Mouse (Mus musculus) spleen, postnatal 0 days (tissue): Measurements from ENCODE around the gene Ak1. TPM values are rescaled to one million over a fixed set of nuclear protein-coding genes. Genes with fewer than 3 reads are reported as not detected.

Experiments used
- microRNA counts: library from miRNA; unstranded; fragments of <30 nt; microRNA quantifications from one replicate; lab custom pipeline; 2015
- polyA plus RNA-seq: library from polyadenylated mRNA; unstranded; fragments of >200 nt; fragmentation: Nextera tagmentation; extraction: Ambion mirVana; gene quantifications from 2 replicates; pipeline ENCODE4 v1.2.1, GENCODE M21; 2015

Gene Ak1
- 4.8 and 5.1 TPM in 2 replicates for polyA plus RNA-seq

DNA sequence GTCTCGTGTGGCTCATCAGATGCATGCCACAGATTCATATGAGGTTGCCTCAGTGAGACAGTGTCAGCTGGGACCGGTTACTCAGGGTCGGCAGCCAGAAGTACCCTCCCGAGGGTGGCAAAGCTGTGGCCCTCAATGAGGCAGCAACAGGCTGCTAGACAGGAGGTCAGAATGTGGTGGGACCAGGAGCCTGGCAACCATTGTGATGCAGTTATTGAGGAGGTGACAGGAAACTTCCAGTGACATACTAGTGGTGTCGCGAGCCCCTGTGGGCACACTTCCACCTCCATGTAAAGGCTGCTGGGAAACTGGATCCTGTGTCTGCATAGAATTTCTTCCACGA, at the start of gene Ak1:
Gene Ak1, plus strand, starts transcription at position 242 of the 343 bp plus-strand sequence.

DNA sequence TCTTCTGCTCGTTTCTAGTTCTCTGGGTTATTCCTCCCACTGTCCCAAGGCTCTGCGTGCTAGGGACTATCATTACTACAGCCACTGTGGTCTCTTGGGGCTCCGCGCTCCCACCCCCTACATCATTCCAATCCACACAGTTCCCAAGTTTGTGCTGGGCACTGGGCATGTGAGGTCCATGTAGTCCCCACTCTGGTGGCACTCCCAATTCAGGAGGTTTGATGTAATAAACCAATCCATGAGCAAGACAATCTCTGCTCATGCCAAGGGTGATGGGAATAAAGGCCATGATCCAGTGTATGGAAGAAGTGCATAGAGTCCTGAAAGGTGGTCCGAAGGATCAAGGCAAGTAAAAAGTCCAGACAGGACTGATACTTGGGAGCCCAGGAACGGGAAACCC, 47.1 kb upstream of the Ak1 start, which contains the start of gene Pip5kl1:
Gene Pip5kl1, plus strand, starts transcription at position 301 of the 400 bp plus-strand sequence.

DNA sequence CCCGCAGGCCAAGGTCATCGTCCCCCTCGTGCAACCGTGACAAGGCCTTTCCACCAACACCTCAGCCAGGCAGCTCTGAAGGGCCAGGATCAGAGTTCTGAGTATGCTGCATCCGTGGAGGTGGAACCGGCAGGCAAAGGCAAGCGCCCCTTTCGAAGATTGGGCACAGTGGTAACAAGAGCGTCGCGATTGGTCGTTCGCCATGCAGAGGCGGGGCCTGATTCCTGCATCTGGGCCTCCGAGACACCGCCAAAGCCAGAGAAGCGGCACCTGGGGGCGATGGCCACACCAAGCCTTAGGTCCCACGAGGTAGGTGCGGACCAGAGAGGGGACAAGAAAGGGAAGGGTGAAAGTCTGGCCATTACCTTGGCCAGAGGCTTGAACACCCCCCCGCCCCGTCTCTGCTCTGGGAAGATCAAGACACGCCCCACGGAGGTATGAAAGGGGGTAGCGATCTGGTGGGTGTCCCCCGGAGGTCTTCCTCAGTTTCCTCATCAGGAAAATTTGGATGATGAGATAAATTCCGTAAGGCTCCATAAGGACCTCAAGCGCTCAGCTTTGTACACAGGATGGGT, 45.9 kb upstream of the Ak1 start, which contains the start of gene 9430097D07Rik:
Gene 9430097D07Rik, minus strand, starts transcription at position 99 of the 575 bp plus-strand sequence.

DNA sequence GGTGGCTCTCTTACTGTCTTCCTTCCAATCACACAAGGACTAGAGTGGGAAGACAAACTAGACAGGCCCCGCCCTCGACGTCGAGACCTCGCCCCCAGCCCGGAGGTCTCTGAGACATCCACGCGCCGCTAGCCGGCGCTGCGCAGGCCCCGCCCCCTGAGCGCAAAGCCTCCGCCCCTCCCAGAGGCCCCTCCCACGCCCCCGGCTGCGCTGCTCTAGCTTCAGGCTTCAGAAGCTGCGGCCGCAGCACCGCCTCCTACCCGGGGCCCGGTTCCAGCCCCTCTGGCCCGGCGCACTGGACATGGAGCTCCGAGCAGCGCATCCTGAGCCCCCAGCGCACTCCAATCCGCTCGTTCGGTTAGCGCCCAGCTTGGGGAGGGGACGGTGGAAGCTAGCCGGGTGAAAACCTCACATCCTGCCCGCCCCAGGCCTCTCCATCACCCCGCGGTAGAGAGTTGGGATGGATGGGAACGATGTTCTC, 34.6 kb upstream of the Ak1 start, which contains the start of gene St6galnac4:
Gene St6galnac4, plus strand, starts transcription at position 225 of the 481 bp plus-strand sequence.

DNA sequence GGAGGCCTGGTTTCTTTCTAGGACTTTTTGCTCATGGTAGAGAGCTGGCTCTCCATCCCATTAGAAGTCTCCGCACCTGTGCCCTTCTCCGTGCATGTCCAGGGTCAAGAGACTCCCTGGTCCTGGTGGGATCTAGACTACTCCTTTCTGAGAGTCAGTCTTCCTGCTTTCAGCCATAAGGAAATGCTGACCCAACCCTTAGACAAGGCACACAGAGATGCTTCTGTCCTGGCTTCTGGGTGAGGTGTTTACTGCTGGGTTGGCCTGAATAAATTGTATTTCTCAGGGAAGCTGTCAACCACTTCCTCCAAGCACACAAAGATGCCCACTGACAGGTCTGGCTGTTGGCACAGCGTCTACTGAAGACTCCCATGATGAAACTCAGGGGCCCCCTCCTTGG, 22.1 kb upstream of the Ak1 start, which contains the start of gene St6galnac6:
Gene St6galnac6, plus strand, starts transcription at position 301 of the 400 bp plus-strand sequence.

DNA sequence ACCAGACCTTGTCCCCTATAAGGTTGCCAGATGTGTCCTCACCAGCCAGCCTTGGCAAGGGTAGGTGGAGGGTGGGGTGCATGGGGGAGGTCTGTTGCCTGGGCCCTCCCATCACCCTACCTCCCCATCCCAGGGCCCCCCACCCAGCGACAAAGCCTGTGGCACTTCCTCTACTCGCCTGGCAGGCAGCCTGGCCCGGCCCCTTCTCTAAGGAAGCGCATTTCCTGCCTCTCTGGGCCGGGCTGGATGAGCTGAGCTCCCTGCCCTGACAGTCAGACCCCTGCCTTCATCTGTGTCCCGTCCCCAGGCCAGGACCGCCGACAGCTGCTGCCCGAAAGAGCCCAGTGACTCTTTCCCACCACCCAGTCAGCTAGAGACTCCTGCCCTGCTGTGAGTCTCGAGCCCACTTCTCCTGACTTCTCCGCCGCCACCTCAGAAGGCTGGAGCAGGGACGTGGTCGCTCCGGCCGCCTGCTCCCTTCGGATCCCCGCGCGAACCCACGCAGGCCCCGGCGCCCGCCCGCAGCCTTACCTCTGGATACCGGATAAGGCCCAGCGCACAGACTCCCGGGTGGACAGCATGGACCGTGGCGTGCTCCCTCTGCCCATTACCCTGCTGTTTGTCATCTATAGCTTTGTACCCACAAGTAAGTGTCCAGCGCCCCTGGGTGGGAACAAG, 25.0 kb downstream of the Ak1 start, which contains the start of gene Eng:
Gene Eng, plus strand, starts transcription at position 217 of the 678 bp plus-strand sequence.

MicroRNA genes within 50 kb of the gene (microRNA counts, 519-probe panel; counts per million panel counts)
- microRNA mmu-miR-1954 (lab: Ali Mortazavi, UCI): 88.3 counts per million

Other genes with a start within 250 kb of the Ak1 start
- gene 1110008P14Rik, start 239.8 kb upstream of the Ak1 start, polyA plus RNA-seq: 45.8 and 48.6 TPM in 2 replicates
- gene Lcn2, start 233.5 kb upstream of the Ak1 start, polyA plus RNA-seq: 401 and 613 TPM in 2 replicates
- 13.7 and 14.0 TPM in 2 replicates for gene Ptges2, start 225.9 kb upstream of the Ak1 start, polyA plus RNA-seq
- gene Naif1, start 171.3 kb upstream of the Ak1 start, polyA plus RNA-seq: 2.5 and 2.9 TPM in 2 replicates
- 7.0 and 7.8 TPM in 2 replicates for gene Slc25a25, start 170.3 kb upstream of the Ak1 start, polyA plus RNA-seq
- 3.9 and 5.6 TPM in 2 replicates for gene Fam102a, start 86.4 kb upstream of the Ak1 start, polyA plus RNA-seq
- 73.8 and 81.9 TPM in 2 replicates for gene Dpm2, start 50.9 kb upstream of the Ak1 start, polyA plus RNA-seq
- gene Pip5kl1, start 47.0 kb upstream of the Ak1 start, polyA plus RNA-seq: not detected in 2 replicates
- gene 9430097D07Rik, start 46.1 kb upstream of the Ak1 start, polyA plus RNA-seq: not detected in 2 replicates
- 14.7 and 19.2 TPM in 2 replicates for gene St6galnac4, start 34.7 kb upstream of the Ak1 start, polyA plus RNA-seq
- gene St6galnac6, start 22.0 kb upstream of the Ak1 start, polyA plus RNA-seq: 13.3 and 16.6 TPM in 2 replicates
- 40.5 and 45.8 TPM in 2 replicates for gene Eng, start 24.8 kb downstream of the Ak1 start, polyA plus RNA-seq
- 20.0 and 22.3 TPM in 2 replicates for gene Fpgs, start 82.4 kb downstream of the Ak1 start, polyA plus RNA-seq
- gene Cdk9, start 91.3 kb downstream of the Ak1 start, polyA plus RNA-seq: 71.1 and 76.8 TPM in 2 replicates
- gene Sh2d3c, start 99.3 kb downstream of the Ak1 start, polyA plus RNA-seq: 21.4 and 28.6 TPM in 2 replicates
- 0.41 TPM in 1 of 2 replicates, not detected in the other for gene 6330409D20Rik, start 119.3 kb downstream of the Ak1 start, polyA plus RNA-seq
- 23.5 and 29.9 TPM in 2 replicates for gene Tor2a, start 135.5 kb downstream of the Ak1 start, polyA plus RNA-seq
- 0.05 and 0.17 TPM in 2 replicates for gene Ttc16, start 153.9 kb downstream of the Ak1 start, polyA plus RNA-seq
- gene Ptrh1, start 154.0 kb downstream of the Ak1 start, polyA plus RNA-seq: 2.4 and 3.0 TPM in 2 replicates
- 0.12 and 0.37 TPM in 2 replicates for gene Cfap157, start 162.7 kb downstream of the Ak1 start, polyA plus RNA-seq
- gene Stxbp1, start 225.5 kb downstream of the Ak1 start, polyA plus RNA-seq: 5.5 and 6.8 TPM in 2 replicates